Mouse (Mus musculus): ENCODE data around the gene Cdx2. TPM values are rescaled to one million over a fixed set of nuclear protein-coding genes. Genes with fewer than 3 reads are reported as not detected.

Gene Cdx2
- polyA plus RNA-seq, 1 experiment from 2014 or later = 0.47 TPM

DNA sequence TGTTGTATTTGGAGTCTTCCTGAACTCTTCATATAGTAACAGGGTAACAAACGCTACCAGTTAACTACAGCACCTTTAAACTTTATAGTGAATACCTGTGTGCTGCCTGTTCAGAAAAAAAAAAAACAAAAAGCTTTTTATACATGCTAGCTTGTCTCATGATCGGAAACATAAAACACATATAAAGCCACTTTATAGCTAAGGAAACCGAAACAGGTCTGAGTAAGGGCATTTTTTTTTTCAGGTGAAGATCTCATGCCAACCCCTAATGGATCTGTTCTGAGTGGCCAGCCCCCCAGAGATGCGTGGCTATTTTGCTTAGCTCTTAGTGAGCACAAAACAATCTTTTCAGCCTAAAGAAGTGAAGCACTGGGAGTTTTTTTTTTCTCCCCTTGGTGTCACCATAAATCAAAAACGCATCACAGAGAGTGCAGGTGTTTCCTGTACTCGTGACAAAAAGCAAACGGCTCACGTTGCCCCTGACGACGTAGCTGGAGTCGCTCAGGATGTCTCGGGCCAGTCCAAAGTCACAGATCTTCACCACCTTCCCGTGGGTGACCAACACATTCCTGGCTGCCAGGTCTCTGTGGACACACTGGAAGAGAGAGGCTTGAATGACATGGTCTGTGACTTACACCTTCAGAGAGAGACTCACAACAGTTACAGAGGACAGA is 33.8 kb upstream of the Cdx2 start:
- 49% methylated on average over 13 of the region's 13 CpGs for WGBS
- peak overlapping the region; percentile 18; the same call in 1 of the 2 replicates for H3K27ac ChIP-seq (ENCODE audit: low read length)
- H3K4me3 ChIP-seq (ENCODE audit: low read length) = no peak overlapping the region

DNA sequence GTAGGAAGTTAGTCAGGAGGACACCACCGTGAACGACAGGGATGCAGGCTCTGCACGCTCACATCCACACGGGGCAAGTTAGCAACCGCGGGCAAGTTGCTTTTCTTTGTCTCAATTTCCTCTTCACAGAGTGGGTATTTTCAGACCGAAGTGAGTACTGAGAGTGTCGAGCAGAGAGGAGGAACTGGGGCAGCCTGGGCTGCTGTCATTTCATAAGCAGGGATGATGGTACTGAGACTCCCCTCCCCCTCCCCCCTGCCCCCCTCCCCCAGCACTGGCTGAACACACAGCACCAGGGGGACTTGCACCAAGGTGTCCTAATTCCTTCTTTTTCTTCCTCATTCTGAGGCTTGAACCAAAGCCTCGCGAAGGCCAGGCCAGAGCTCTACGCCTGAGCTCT is 32.5 kb upstream of the Cdx2 start:
- ATAC-seq (replicated peaks; ENCODE audit: extremely low read depth, insufficient read depth, low FRiP score) = no peak
- no peak overlapping the region for H3K4me2 ChIP-seq (ENCODE audit: low read depth, low read length)

More for the DNA sequence above, 33.8 kb upstream of the Cdx2 start:
- Histone ChIP-seq H3K27me3 (ENCODE audit: control insufficient read depth, insufficient read depth, low read length) (no peaks in the 10 kb centered on the region), H3K9me3 (replicated peaks; ENCODE audit: control insufficient read depth, low read length) (no peaks in the 10 kb centered on the region), H3K4me1 (ENCODE audit: control insufficient read depth, insufficient read depth, low read length) (no peaks in the 10 kb centered on the region), H3K9ac (ENCODE audit: low read length) (no peak overlapping the region), H3K4me2 (ENCODE audit: low read depth, low read length) (no peak overlapping the region), H3K36me3 (ENCODE audit: control insufficient read depth, insufficient read depth) (no peaks in the 10 kb centered on the region)
- peak; percentile 45; the same call in 1 of the 2 replicates for ATAC-seq (replicated peaks; ENCODE audit: extremely low read depth, insufficient read depth, low FRiP score)

DNA sequence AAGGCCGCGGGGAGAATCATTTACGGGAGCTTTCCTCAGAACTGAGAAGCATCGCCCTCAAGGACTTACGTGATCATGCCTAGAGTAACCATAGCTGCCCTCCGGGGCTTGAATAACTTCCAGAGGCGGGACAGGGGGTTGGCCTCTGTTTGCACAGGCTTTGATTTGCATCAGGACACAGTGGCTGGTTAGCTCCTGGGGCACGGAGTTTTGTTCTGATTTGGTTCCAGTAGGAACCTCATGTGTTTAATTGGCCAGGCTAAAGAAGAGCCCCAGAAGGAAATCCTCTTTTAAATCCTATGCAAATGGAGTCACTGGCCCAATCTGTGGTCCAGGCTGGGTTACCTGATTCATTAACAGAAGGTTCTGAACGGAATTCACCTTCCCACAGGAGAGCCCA is 31.9 kb upstream of the Cdx2 start:
- no peaks in the 10 kb centered on the region for H3K9me3 ChIP-seq (replicated peaks; ENCODE audit: control insufficient read depth, low read length)
- H3K4me1 ChIP-seq (ENCODE audit: control insufficient read depth, insufficient read depth, low read length) = no peaks in the 10 kb centered on the region
- H3K36me3 ChIP-seq (ENCODE audit: control insufficient read depth, insufficient read depth) = no peaks in the 10 kb centered on the region
- H3K27me3 ChIP-seq (ENCODE audit: control insufficient read depth, insufficient read depth, low read length) = no peaks in the 10 kb centered on the region
- ATAC-seq (replicated peaks; ENCODE audit: extremely low read depth, insufficient read depth, low FRiP score) = no peak
- no peak overlapping the region for H3K4me3 ChIP-seq (ENCODE audit: low read length)
- WGBS = 68% methylated on average over 9 of the region's 9 CpGs
- H3K9ac ChIP-seq (ENCODE audit: low read length) = no peak overlapping the region
- H3K4me2 ChIP-seq (ENCODE audit: low read depth, low read length) = no peak overlapping the region
- no peak overlapping the region for H3K27ac ChIP-seq (ENCODE audit: low read length)

More for the DNA sequence above, 32.5 kb upstream of the Cdx2 start:
- Histone ChIP-seq H3K36me3 (ENCODE audit: control insufficient read depth, insufficient read depth) (no peaks in the 10 kb centered on the region), H3K4me3 (ENCODE audit: low read length) (no peak overlapping the region), H3K4me1 (ENCODE audit: control insufficient read depth, insufficient read depth, low read length) (no peaks in the 10 kb centered on the region), H3K9ac (ENCODE audit: low read length) (no peak overlapping the region), H3K27ac (ENCODE audit: low read length) (no peak overlapping the region), H3K27me3 (ENCODE audit: control insufficient read depth, insufficient read depth, low read length) (no peaks in the 10 kb centered on the region), H3K9me3 (replicated peaks; ENCODE audit: control insufficient read depth, low read length) (no peaks in the 10 kb centered on the region)
- 73% methylated on average over 11 of the region's 11 CpGs for WGBS

DNA sequence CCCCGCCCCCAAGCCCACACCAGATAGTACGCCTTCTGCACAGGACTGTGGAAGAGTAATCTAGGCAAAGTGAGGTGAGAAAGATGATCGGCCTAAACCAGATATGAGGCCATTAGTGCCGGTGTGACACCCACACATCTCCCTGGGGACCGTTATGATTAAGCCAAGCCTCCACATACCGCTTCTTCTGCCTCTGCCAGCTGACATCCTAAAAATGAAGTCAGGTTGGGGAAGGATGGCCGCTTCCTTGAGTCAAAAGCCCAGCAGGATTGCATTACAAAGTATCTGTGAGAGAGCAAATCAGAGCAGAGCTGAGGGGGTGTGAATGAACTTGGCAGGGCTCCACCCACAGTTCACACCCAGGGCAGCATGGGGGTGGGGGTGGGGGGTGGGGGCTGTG is 25.6 kb upstream of the Cdx2 start:
- no peak for ATAC-seq (replicated peaks; ENCODE audit: extremely low read depth, insufficient read depth, low FRiP score)
- no peaks in the 10 kb centered on the region for H3K9me3 ChIP-seq (replicated peaks; ENCODE audit: control insufficient read depth, low read length)
- H3K27me3 ChIP-seq (ENCODE audit: control insufficient read depth, insufficient read depth, low read length) = no peaks in the 10 kb centered on the region; the same call in 1 of the 2 replicates
- no peak overlapping the region for H3K4me2 ChIP-seq (ENCODE audit: low read depth, low read length)
- H3K36me3 ChIP-seq (ENCODE audit: control insufficient read depth, insufficient read depth) = no peaks in the 10 kb centered on the region
- 27% methylated on average over 7 of the region's 7 CpGs for WGBS
- H3K4me3 ChIP-seq (ENCODE audit: low read length) = no peak overlapping the region
- H3K9ac ChIP-seq (ENCODE audit: low read length) = no peak overlapping the region
- H3K27ac ChIP-seq (ENCODE audit: low read length) = no peak overlapping the region
- H3K4me1 ChIP-seq (ENCODE audit: control insufficient read depth, insufficient read depth, low read length) = no peaks in the 10 kb centered on the region

DNA sequence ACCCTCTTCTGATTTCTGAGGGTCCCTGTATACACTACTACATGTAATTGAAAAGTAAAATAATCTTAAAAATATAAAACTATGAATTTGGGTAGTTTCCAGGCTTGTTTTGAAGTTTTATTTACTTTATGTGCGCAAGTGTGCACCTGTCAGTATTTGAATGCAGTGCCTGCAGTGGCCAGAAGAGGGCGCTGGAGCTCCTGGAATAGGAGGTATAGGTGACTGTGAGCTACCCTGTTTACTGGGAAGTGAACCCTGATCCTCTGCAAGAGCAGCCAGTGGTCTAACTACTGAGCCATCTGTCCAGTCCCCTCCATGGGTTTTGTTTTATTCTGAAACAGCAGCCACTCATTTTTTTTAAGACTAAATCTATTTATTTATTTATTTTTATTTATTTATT is 24.5 kb upstream of the Cdx2 start:
- no peaks in the 10 kb centered on the region for H3K4me1 ChIP-seq (ENCODE audit: control insufficient read depth, insufficient read depth, low read length)
- no peak overlapping the region for H3K27ac ChIP-seq (ENCODE audit: low read length)
- 43% methylated on average over 2 of the region's 2 CpGs for WGBS
- H3K9ac ChIP-seq (ENCODE audit: low read length) = no peak overlapping the region
- H3K4me3 ChIP-seq (ENCODE audit: low read length) = no peak overlapping the region
- H3K9me3 ChIP-seq (replicated peaks; ENCODE audit: control insufficient read depth, low read length) = no peaks in the 10 kb centered on the region
- H3K36me3 ChIP-seq (ENCODE audit: control insufficient read depth, insufficient read depth) = no peaks in the 10 kb centered on the region
- no peak overlapping the region for H3K4me2 ChIP-seq (ENCODE audit: low read depth, low read length)
- ATAC-seq (replicated peaks; ENCODE audit: extremely low read depth, insufficient read depth, low FRiP score) = no peak
- no peaks in the 10 kb centered on the region; the same call in 1 of the 2 replicates for H3K27me3 ChIP-seq (ENCODE audit: control insufficient read depth, insufficient read depth, low read length)

DNA sequence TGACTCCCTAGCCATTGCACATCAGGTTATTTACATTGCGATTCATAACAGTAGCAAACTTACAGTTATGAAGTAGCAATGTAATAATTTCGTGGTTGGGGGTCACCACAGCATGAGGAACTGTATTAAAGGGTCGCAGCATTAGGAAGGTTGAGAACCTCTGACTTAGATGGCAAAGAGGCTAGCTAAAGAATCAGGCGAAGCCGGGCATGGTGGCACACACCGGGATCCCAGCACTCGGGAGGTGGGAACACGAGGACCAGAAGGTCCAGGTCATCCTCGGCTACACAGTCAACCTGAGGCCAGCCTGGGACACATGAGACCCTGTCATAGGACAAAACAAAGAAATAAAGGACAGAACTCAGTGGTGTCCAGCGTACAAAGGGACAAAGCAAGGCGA is 22.9 kb upstream of the Cdx2 start:
- no peak overlapping the region for H3K9ac ChIP-seq (ENCODE audit: low read length)
- H3K36me3 ChIP-seq (ENCODE audit: control insufficient read depth, insufficient read depth) = no peaks in the 10 kb centered on the region
- no peak overlapping the region for H3K4me2 ChIP-seq (ENCODE audit: low read depth, low read length)
- no peak overlapping the region for H3K4me3 ChIP-seq (ENCODE audit: low read length)
- H3K27me3 ChIP-seq (ENCODE audit: control insufficient read depth, insufficient read depth, low read length) = no peaks in the 10 kb centered on the region; the same call in 1 of the 2 replicates
- no peaks in the 10 kb centered on the region for H3K4me1 ChIP-seq (ENCODE audit: control insufficient read depth, insufficient read depth, low read length)
- ATAC-seq (replicated peaks; ENCODE audit: extremely low read depth, insufficient read depth, low FRiP score) = no peak
- WGBS = 75% methylated on average over 11 of the region's 11 CpGs
- no peaks in the 10 kb centered on the region for H3K9me3 ChIP-seq (replicated peaks; ENCODE audit: control insufficient read depth, low read length)
- no peak overlapping the region for H3K27ac ChIP-seq (ENCODE audit: low read length)

DNA sequence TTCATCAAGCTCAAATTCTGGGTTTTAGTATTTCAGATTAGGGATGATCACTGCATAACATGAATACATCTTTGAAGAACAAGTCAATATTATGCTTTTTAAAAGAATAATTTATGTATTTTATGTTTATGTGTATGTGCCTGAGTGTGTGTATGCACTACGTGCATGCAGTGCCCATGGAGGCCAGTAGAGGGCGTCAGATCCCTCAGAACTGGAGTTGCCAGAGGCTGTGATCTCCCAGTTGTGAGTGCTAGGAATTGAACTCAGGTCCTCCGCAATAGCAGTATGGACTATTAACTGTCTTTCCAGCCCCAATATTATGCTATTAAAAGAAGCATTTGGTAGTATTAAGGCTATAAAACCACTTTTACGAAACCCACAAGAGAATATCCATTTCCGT is 20.6 kb upstream of the Cdx2 start:
- WGBS = 85% methylated on average over 5 of the region's 5 CpGs

DNA sequence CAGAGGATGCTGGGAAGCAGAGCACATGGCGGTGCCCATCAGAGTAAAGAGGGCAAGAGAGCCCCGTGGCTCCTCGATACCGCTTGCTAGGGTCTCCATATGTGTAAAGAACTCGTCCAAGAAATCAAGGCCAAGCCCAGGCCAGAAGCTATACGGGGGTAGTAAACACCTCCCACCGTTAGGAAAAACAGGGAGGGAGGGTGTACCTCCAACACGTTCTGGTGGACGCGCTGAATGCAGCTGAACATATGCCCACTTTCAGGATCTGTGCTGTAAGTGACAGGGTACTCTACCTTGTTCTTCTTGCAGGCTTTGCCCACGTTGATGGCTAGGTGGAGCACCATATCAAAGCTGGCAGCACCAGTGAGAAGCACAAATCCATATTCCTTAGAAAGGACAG is 18.9 kb upstream of the Cdx2 start:
- H3K27me3 ChIP-seq (ENCODE audit: control insufficient read depth, insufficient read depth, low read length) = peaks cover 19% of the 10 kb centered on the region
- no peak overlapping the region for H3K27ac ChIP-seq (ENCODE audit: low read length)
- no peak overlapping the region for H3K4me2 ChIP-seq (ENCODE audit: low read depth, low read length)
- ATAC-seq (replicated peaks; ENCODE audit: extremely low read depth, insufficient read depth, low FRiP score) = no peak
- H3K9me3 ChIP-seq (replicated peaks; ENCODE audit: control insufficient read depth, low read length) = no peaks in the 10 kb centered on the region
- H3K9ac ChIP-seq (ENCODE audit: low read length) = no peak overlapping the region
- H3K4me1 ChIP-seq (ENCODE audit: control insufficient read depth, insufficient read depth, low read length) = peaks cover 2% of the 10 kb centered on the region; the same call in 1 of the 2 replicates
- no peaks in the 10 kb centered on the region for H3K36me3 ChIP-seq (ENCODE audit: control insufficient read depth, insufficient read depth)
- H3K4me3 ChIP-seq (ENCODE audit: low read length) = no peak overlapping the region
- WGBS = 77% methylated on average over 11 of the region's 11 CpGs

More for the DNA sequence above, 20.6 kb upstream of the Cdx2 start:
- no peak overlapping the region for H3K4me2 ChIP-seq (ENCODE audit: low read depth, low read length)
- no peak overlapping the region for H3K4me3 ChIP-seq (ENCODE audit: low read length)
- no peak overlapping the region for H3K27ac ChIP-seq (ENCODE audit: low read length)
- peaks cover 2% of the 10 kb centered on the region; the same call in 1 of the 2 replicates for H3K4me1 ChIP-seq (ENCODE audit: control insufficient read depth, insufficient read depth, low read length)
- no peaks in the 10 kb centered on the region for H3K36me3 ChIP-seq (ENCODE audit: control insufficient read depth, insufficient read depth)
- no peaks in the 10 kb centered on the region for H3K9me3 ChIP-seq (replicated peaks; ENCODE audit: control insufficient read depth, low read length)
- H3K9ac ChIP-seq (ENCODE audit: low read length) = no peak overlapping the region
- peaks cover 2% of the 10 kb centered on the region for H3K27me3 ChIP-seq (ENCODE audit: control insufficient read depth, insufficient read depth, low read length)
- no peak for ATAC-seq (replicated peaks; ENCODE audit: extremely low read depth, insufficient read depth, low FRiP score)

DNA sequence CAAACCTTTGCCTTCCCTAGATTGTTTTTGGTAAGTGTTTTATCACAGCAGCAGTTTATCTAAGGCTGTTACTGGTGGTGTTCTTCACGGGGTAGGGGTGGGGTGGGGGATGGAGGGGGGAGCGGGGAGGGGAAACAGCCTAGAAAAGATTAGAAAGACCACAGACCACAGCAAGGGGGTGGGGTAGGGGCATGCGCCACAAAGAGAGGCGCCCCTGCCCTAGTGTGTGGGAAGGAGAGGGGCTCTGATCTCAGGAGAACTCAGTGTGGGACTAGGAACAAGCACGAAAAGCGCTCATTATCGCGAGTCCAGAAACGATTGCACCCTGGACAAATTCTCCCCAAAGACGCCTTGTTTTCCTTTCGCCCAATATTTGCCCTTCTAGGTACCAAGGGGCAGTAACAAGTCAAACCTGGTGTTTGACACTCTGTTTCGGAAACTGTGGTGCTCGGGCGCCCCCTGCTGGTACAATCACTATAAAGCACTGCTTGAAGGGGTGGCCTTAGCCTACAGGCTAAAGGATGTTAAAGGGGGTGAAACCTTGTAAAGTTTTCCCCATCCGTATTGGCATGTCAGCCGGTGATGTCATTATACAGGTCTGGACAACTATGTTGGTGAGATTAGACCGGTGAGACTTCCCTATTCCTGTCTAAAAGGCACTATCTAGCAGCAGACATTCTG is 16.3 kb upstream of the Cdx2 start:
- H3K27ac ChIP-seq (ENCODE audit: low read length) = no peak overlapping the region
- no peak overlapping the region for H3K9ac ChIP-seq (ENCODE audit: low read length)
- H3K4me2 ChIP-seq (ENCODE audit: low read depth, low read length) = no peak overlapping the region
- WGBS = 11% methylated on average over 17 of the region's 17 CpGs
- H3K9me3 ChIP-seq (replicated peaks; ENCODE audit: control insufficient read depth, low read length) = no peaks in the 10 kb centered on the region
- peaks cover 32% of the 10 kb centered on the region for H3K27me3 ChIP-seq (ENCODE audit: control insufficient read depth, insufficient read depth, low read length)
- H3K36me3 ChIP-seq (ENCODE audit: control insufficient read depth, insufficient read depth) = no peaks in the 10 kb centered on the region
- peak; percentile 56; the same call in 1 of the 2 replicates for ATAC-seq (replicated peaks; ENCODE audit: extremely low read depth, insufficient read depth, low FRiP score)
- H3K4me1 ChIP-seq (ENCODE audit: control insufficient read depth, insufficient read depth, low read length) = peaks cover 2% of the 10 kb centered on the region; the same call in 1 of the 2 replicates
- H3K4me3 ChIP-seq (ENCODE audit: low read length) = no peak overlapping the region
